Mouse (Mus musculus) midbrain, postnatal 0 days (tissue): ENCODE data around the gene Calml3. TPM values are rescaled to one million over a fixed set of nuclear protein-coding genes. Genes with fewer than 3 reads are reported as not detected.

Source experiments
- ATAC-seq: fragments of 200-750 bp; cut with Nextera tagmentation; 2 replicates; pipeline ENCODE4 v1.8.0; 2017; ENCODE audit warnings: moderate number of reproducible peaks, mild to moderate bottlenecking, moderate TSS enrichment, moderate library complexity; ENCODE audit not compliant: low FRiP score
- DNase-seq: peaks from one replicate; pipeline ENCODE4 v3.0.0-alpha.2; 2015; ENCODE audit warnings: low spot score
- H3K27ac ChIP-seq: fragments of 300-500 bp; sonication (generic); 2 replicates; pipeline ENCODE4 v1.5.1; 2014; ENCODE audit warnings: low read depth, mild to moderate bottlenecking, low read length, mixed read lengths
- H3K27me3 ChIP-seq: fragments of 300-500 bp; sonication (generic); 2 replicates; pipeline ENCODE4 v1.6.1; 2014; ENCODE audit warnings: low read length, control low read depth, mixed read lengths; ENCODE audit not compliant: insufficient read depth
- H3K36me3 ChIP-seq: fragments of 300-500 bp; sonication (generic); 2 replicates; pipeline ENCODE4 v1.6.1; 2014; ENCODE audit warnings: low read length, control low read depth, mixed read lengths; ENCODE audit not compliant: insufficient read depth
- H3K4me1 ChIP-seq: fragments of 300-500 bp; sonication (generic); 2 replicates; pipeline ENCODE4 v1.6.1; 2014; ENCODE audit warnings: mild to moderate bottlenecking, control low read depth, antibody characterized with exemption, low read length, mixed read lengths; ENCODE audit not compliant: insufficient read depth
- H3K4me2 ChIP-seq: fragments of 300-500 bp; sonication (generic); 2 replicates; pipeline ENCODE4 v1.6.1; 2014; ENCODE audit warnings: low read depth, mild to moderate bottlenecking, low read length, mixed read lengths; ENCODE audit not compliant: poor library complexity, severe bottlenecking
- H3K4me3 ChIP-seq: fragments of 300-500 bp; sonication (generic); 2 replicates; pipeline ENCODE4 v1.5.1; 2014; ENCODE audit warnings: low read depth, mild to moderate bottlenecking, low read length, moderate library complexity
- H3K9ac ChIP-seq: fragments of 300-500 bp; sonication (generic); replicated peaks from 2 replicates; pipeline ENCODE4 v1.6.1; 2014; ENCODE audit warnings: mild to moderate bottlenecking, low read length, moderate library complexity, mixed read lengths; ENCODE audit not compliant: poor library complexity, severe bottlenecking
- H3K9me3 ChIP-seq: fragments of 300-500 bp; sonication (generic); 2 replicates; pipeline ENCODE4 v1.6.1; 2016; ENCODE audit warnings: low read length, control low read depth
- CTCF ChIP-seq: IDR thresholded peaks from 2 replicates; pipeline ENCODE4 v1.5.1; 2016; ENCODE audit warnings: antibody characterized with exemption, mild to moderate bottlenecking
- WGBS: fragments of 180-500 bp; shearing (Covaris S2); extraction: QIAGEN DNeasy Blood & Tissue Kit; methylation state at CpG from one replicate; pipeline ENCODE4 v1.1.7; 2014; 5-methylcytosine and 5-hydroxymethylcytosine counted together
- polyA plus RNA-seq: library from polyadenylated mRNA; unstranded; fragments of >200 nt; fragmentation: Nextera tagmentation; extraction: Ambion mirVana; gene quantifications from 2 replicates; pipeline ENCODE4 v1.2.1, GENCODE M21; 2015
- total RNA-seq: library from RNA; depleted of rRNA; stranded (reverse); fragments of >200 nt; gene quantifications from 2 replicates; pipeline ENCODE4 v1.2.3, GENCODE M21; 2014; rRNA removed

Gene Calml3
- total and polyA plus RNA-seq, 2 experiments from 2014 or later, result 0.44 TPM; not detected in 1

DNA sequence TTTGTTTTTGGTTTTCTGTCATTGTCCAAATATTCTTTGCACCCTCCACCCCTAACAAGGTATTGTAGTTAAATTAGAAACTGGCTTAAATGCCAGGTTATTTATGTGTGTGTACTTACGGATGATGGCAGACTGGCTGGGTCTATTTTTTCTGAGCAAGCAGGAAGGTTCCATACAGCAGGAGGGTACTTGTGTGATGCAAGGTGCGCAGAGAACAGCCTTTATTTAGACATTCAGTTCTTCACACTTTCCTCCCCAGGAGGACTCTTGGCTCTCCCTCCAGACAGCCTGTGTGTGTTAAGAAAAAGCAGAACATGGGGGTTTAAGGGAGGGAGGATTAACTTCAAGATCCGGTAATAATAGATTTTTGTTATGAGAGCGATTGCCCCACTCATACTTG is 38.3 kb downstream of the Calml3 start:
- Histone ChIP-seq H3K27me3 (no peaks in the 10 kb centered on the region), H3K4me2 (no peak overlapping the region), H3K9ac (no peak overlapping the region), H3K4me1 (no peaks in the 10 kb centered on the region), H3K36me3 (no peaks in the 10 kb centered on the region), H3K9me3 (no peaks in the 10 kb centered on the region), H3K27ac (no peak overlapping the region), H3K4me3 (no peak overlapping the region)
- DNase-seq (no peak), ATAC-seq (no peak)
- 82% methylated on average over 4 of the region's 4 CpGs for WGBS
- no peak for TF ChIP-seq CTCF

DNA sequence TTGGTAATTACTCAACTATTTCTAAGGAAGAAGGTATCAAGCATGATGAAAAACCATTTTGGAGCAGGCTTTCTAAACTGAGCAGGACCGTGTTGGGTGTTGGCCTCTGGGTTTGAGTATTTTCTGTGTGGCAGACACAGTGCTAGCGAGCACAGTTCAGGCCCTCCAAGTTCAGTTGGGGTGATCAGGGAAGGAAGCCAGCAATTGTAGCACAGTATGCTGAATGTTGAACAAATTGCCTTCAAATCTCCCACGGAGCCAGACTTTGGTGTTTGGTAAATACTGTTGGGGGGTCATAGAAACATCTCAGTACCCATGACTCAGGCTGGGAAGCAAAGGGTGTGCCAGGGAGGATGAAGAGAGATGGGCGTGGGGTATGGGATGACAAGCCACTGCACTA is 43.0 kb downstream of the Calml3 start:
- no peak for TF ChIP-seq CTCF
- no peak for DNase-seq
- Histone ChIP-seq H3K27ac (no peak overlapping the region), H3K4me2 (no peak overlapping the region), H3K4me1 (no peaks in the 10 kb centered on the region), H3K9ac (no peak overlapping the region), H3K9me3 (no peaks in the 10 kb centered on the region), H3K4me3 (no peak overlapping the region), H3K36me3 (no peaks in the 10 kb centered on the region), H3K27me3 (no peaks in the 10 kb centered on the region)
- no peak for ATAC-seq
- WGBS, result 94% methylated on average over 4 of the region's 4 CpGs

DNA sequence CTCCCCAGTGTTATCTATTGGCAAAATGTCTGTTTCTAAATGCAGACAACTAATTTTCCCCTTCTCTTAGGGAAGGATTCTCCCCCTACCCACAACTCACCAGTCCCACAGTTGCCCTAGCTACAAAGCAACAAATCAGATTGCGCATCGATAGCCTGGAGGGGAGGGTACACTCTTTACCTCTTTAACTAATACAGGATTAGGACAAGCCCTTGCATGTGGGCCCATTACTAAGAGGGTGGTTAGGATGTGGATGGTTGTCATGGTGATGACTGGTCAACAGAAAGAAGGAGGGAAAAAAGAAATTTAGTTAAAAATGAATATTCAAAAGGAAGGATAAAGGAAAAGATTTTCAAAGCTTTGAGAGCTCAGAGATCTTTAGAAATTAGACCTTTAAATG is 45.8 kb downstream of the Calml3 start:
- TF ChIP-seq CTCF, result no peak
- WGBS, result 56% methylated on average over 2 of the region's 2 CpGs
- Histone ChIP-seq H3K27ac (no peak overlapping the region), H3K36me3 (no peaks in the 10 kb centered on the region), H3K9ac (no peak overlapping the region), H3K27me3 (no peaks in the 10 kb centered on the region), H3K9me3 (no peaks in the 10 kb centered on the region), H3K4me1 (no peaks in the 10 kb centered on the region), H3K4me3 (no peak overlapping the region), H3K4me2 (no peak overlapping the region)
- ATAC-seq (no peak), DNase-seq (no peak)

DNA sequence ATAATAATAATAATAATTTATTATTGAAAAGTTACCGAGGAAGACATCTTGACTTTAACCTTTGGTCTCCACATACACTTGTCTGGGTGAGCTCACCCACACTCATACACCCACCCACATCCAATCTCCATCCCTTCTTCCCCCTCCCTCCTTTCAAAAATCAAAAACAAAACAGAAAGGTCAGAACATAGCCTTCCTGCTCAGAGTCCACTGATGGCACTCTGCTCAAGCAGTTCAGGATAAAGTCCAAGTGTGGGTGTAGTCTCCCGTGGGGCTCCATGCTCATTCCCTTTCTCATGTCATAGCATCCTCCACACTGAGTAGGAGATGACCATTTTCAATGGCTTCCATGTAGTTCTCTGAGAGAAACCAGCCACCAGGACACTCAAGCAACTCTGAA is 50.8 kb downstream of the Calml3 start:
- Histone ChIP-seq H3K27me3 (no peaks in the 10 kb centered on the region), H3K4me1 (no peaks in the 10 kb centered on the region), H3K27ac (no peak overlapping the region), H3K36me3 (no peaks in the 10 kb centered on the region), H3K9ac (no peak overlapping the region), H3K4me3 (no peak overlapping the region), H3K4me2 (no peak overlapping the region), H3K9me3 (no peaks in the 10 kb centered on the region)
- DNase-seq, result no peak
- TF ChIP-seq CTCF, result no peak
- WGBS, result 96% methylated on average over 2 of the region's 2 CpGs
- ATAC-seq, result no peak

Other genes with a start within 250 kb of the Calml3 start
- gene Fam208b, start 193.2 kb downstream of the Calml3 start, total RNA-seq, result 34.9 and 40.8 TPM in 2 replicates
- gene Fam208b, start 193.2 kb downstream of the Calml3 start, polyA plus RNA-seq, result 6.8 and 10.1 TPM in 2 replicates
- 10.9 and 16.8 TPM in 2 replicates for gene Asb13, start 170.3 kb downstream of the Calml3 start, total RNA-seq
- 15.1 and 17.3 TPM in 2 replicates for gene Asb13, start 170.3 kb downstream of the Calml3 start, polyA plus RNA-seq
- 3.7 TPM in 1 of 2 replicates, not detected in the other for gene Calm4, start 33.4 kb upstream of the Calml3 start, total RNA-seq
- not detected in 2 replicates for gene Calm4, start 33.4 kb upstream of the Calml3 start, polyA plus RNA-seq
- not detected in 2 replicates for gene Calm5, start 49.9 kb upstream of the Calml3 start, total RNA-seq
- not detected in 2 replicates for gene Calm5, start 49.9 kb upstream of the Calml3 start, polyA plus RNA-seq
- gene Net1, start 113.9 kb upstream of the Calml3 start, total RNA-seq, result 16.7 and 17.7 TPM in 2 replicates
- gene Net1, start 113.9 kb upstream of the Calml3 start, polyA plus RNA-seq, result 12.3 and 14.3 TPM in 2 replicates
- not detected in 2 replicates for gene Tubal3, start 114.0 kb upstream of the Calml3 start, total RNA-seq
- gene Tubal3, start 114.0 kb upstream of the Calml3 start, polyA plus RNA-seq, result not detected in 2 replicates
- 0.14 and 0.71 TPM in 2 replicates for gene Ucn3, start 141.0 kb upstream of the Calml3 start, total RNA-seq
- 0.27 and 0.29 TPM in 2 replicates for gene Ucn3, start 141.0 kb upstream of the Calml3 start, polyA plus RNA-seq
- gene Akr1c14, start 244.7 kb upstream of the Calml3 start, total RNA-seq, result 0.66 and 1.5 TPM in 2 replicates
- gene Akr1c14, start 244.7 kb upstream of the Calml3 start, polyA plus RNA-seq, result 1.1 and 1.2 TPM in 2 replicates